Mouse (Mus musculus) 416B (cell line): ENCODE measurements around the gene Gm8764.
"Not testable (repeated sequence)": the region's sequence is repeated elsewhere in the genome, so short reads cannot be mapped to it uniquely, and the experiment has no call there.

ENCODE experiments used
- DNase-seq: peaks from one replicate; pipeline ENCODE4 v3.0.0; 2011; ENCODE audit warnings: low read depth

Gm8764 gene

DNA sequence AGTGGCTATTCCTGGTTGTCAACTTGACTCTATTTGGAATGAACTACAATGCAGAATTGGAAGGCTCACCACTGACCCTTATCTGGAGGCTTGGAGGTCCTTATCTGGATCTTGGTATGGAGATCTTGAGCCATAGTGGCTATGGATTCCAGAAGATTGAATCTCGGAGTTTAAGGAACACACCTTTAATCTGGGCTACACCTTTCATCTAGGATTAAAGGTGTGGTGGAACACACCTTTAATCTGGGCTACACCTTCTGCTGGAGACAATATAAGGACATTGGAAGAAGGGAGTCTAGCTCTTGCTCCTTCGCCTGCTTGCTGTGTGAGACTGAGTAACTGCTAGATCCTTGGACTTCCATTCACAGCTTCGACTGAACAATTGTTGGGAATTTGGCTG, at the start of gene Gm8764:
Gene Gm8764 (plus strand): TSS at position 301 of the 400 bp plus-strand sequence.
- not testable (repeated sequence) for DNase-seq

DNA sequence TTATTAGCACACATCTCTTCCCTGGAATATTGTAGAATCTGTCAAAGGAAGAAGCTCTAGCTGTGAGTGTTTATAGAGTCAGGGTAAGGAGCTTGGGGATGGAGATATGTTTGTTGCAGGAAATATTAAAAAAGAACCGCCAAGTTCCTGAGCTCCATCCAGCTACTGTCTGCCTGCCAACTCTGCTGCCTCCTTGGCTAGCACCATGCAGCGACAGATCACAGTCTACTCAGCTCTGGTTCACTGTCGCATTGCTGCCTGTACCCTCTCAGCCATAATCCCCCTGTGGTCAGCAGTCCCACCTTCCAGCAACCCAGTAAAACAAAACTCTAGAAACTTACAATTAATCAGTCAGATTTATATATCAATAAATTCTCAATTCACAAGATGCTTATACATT, 49.8 kb upstream of the Gm8764 start:
- no peak for DNase-seq

DNA sequence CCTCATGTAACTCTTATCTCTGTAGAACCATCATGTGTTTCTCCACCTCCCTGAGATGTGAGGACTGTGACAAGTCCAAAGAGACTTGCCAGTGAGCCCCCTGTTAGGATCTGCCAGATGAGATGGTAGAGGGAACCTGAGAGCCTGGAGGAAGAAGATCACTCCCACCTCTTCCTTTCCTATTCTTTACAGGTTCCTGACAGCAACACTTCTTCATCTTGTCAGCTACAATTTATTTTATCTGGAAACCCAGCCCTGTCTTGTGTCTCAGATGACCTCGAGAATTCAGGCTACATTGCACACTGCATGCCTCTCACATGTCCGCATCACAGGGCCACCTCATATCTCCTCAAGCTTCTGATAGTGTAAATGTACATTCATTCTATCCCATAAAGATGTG, 41.5 kb upstream of the Gm8764 start:
- DNase-seq = no peak

DNA sequence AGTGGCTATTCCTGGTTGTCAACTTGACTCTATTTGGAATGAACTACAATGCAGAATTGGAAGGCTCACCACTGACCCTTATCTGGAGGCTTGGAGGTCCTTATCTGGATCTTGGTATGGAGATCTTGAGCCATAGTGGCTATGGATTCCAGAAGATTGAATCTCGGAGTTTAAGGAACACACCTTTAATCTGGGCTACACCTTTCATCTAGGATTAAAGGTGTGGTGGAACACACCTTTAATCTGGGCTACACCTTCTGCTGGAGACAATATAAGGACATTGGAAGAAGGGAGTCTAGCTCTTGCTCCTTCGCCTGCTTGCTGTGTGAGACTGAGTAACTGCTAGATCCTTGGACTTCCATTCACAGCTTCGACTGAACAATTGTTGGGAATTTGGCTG, 17.1 kb upstream of the Gm8764 start, which contains the start of gene Gm21293:
Gene Gm21293 (plus strand): TSS at position 301 of the 400 bp plus-strand sequence.
- not testable (repeated sequence) for DNase-seq

DNA sequence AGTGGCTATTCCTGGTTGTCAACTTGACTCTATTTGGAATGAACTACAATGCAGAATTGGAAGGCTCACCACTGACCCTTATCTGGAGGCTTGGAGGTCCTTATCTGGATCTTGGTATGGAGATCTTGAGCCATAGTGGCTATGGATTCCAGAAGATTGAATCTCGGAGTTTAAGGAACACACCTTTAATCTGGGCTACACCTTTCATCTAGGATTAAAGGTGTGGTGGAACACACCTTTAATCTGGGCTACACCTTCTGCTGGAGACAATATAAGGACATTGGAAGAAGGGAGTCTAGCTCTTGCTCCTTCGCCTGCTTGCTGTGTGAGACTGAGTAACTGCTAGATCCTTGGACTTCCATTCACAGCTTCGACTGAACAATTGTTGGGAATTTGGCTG, 8.6 kb upstream of the Gm8764 start, which contains the start of gene Gm6763:
Gene Gm6763 (plus strand): TSS at position 301 of the 400 bp plus-strand sequence.
- DNase-seq = not testable (repeated sequence)

DNA sequence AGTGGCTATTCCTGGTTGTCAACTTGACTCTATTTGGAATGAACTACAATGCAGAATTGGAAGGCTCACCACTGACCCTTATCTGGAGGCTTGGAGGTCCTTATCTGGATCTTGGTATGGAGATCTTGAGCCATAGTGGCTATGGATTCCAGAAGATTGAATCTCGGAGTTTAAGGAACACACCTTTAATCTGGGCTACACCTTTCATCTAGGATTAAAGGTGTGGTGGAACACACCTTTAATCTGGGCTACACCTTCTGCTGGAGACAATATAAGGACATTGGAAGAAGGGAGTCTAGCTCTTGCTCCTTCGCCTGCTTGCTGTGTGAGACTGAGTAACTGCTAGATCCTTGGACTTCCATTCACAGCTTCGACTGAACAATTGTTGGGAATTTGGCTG, 8.4 kb downstream of the Gm8764 start, which contains the start of gene Gm21304:
Gene Gm21304 (plus strand): TSS at position 301 of the 400 bp plus-strand sequence.
- DNase-seq = not testable (repeated sequence)

DNA sequence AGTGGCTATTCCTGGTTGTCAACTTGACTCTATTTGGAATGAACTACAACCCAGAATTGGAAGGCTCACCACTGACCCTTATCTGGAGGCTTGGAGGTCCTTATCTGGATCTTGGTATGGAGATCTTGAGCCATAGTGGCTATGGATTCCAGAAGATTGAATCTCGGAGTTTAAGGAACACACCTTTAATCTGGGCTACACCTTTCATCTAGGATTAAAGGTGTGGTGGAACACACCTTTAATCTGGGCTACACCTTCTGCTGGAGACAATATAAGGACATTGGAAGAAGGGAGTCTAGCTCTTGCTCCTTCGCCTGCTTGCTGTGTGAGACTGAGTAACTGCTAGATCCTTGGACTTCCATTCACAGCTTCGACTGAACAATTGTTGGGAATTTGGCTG, 16.9 kb downstream of the Gm8764 start, which contains the start of gene Gm21312:
Gene Gm21312 (plus strand): TSS at position 301 of the 400 bp plus-strand sequence.
- DNase-seq = not testable (repeated sequence)

DNA sequence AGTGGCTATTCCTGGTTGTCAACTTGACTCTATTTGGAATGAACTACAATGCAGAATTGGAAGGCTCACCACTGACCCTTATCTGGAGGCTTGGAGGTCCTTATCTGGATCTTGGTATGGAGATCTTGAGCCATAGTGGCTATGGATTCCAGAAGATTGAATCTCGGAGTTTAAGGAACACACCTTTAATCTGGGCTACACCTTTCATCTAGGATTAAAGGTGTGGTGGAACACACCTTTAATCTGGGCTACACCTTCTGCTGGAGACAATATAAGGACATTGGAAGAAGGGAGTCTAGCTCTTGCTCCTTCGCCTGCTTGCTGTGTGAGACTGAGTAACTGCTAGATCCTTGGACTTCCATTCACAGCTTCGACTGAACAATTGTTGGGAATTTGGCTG, 25.4 kb downstream of the Gm8764 start, which contains the start of gene Gm20765:
Gene Gm20765 (plus strand): TSS at position 301 of the 400 bp plus-strand sequence.
- DNase-seq = not testable (repeated sequence)

DNA sequence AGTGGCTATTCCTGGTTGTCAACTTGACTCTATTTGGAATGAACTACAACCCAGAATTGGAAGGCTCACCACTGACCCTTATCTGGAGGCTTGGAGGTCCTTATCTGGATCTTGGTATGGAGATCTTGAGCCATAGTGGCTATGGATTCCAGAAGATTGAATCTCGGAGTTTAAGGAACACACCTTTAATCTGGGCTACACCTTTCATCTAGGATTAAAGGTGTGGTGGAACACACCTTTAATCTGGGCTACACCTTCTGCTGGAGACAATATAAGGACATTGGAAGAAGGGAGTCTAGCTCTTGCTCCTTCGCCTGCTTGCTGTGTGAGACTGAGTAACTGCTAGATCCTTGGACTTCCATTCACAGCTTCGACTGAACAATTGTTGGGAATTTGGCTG, 33.9 kb downstream of the Gm8764 start, which contains the start of gene Gm4340:
Gene Gm4340 (plus strand): TSS at position 301 of the 400 bp plus-strand sequence.
- not testable (repeated sequence) for DNase-seq

DNA sequence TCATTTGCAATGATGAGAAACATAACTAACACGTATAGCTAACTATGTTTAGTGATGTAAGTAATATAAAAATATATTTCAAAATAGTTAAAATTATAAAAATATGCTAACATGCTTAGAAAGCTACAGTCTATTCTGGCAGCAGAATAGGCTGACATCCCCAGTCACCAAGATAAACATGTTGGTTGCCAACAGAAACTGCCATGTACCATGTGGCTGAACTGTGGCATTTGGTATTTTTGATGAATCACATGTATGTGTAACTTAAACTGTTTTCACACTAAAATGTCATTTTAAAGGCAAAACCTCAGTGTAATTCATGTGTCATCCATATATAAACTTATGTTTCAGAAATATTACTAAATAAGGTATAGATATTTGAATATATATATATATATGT, 49.8 kb downstream of the Gm8764 start:
- DNase-seq = no peak

DNA sequence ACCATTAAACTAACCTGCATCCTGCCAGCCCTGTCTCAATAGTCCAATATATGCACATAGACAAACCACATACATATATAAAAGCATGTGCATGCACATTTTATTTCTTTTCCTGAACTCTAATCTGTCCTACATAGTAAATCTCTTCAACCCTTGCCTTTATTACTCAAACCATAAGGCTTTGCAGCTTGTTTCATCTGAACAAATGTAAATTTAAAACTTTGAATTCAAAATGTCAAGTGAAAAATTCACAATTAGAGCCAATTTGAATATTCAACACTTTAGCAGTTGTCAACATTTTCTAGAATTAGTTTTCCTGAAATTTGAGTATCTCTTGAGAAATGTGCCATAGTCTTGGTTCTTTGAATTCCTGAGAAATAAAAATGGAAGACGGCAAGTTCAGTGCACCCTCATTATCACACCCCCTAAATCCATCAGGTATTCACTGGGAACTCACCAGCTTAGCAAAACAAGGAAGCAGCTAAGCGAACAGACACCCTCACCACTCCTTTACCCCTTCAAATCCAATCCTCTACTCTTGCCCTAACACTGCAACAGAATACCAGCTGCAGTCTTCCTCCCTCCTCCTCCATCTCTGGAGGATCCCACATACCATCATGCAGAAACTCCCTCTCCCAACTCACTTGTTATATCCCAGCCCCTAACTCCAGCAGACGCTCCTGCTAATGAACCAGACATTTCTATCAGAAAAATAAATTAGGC, 50.6 kb downstream of the Gm8764 start:
- DNase-seq = no peak
